Mouse (Mus musculus) limb, embryonic 13.5 days (tissue): Measurements from ENCODE around the gene St3gal2. TPM values are rescaled to one million over a fixed set of nuclear protein-coding genes. Genes with fewer than 3 reads are reported as not detected.
A peak's percentile ranks its signal among the peaks of the same experiment; 100 is the strongest.
"Not testable (repeated sequence)": the region's sequence is repeated elsewhere in the genome, so short reads cannot be mapped to it uniquely, and the experiment has no call there.

ENCODE experiments used
- ATAC-seq: fragments of 200-750 bp; cut with Nextera tagmentation; 2 replicates; pipeline ENCODE4 v1.8.0; 2017; ENCODE audit warnings: low read depth, moderate number of reproducible peaks, moderate TSS enrichment; ENCODE audit not compliant: low FRiP score
- H3K27ac ChIP-seq: fragments of 300-500 bp; sonication (generic); 2 replicates; pipeline ENCODE4 v1.5.1; 2015; ENCODE audit warnings: inconsistent platforms, mild to moderate bottlenecking, moderate library complexity
- H3K27me3 ChIP-seq: fragments of 300-500 bp; sonication (generic); 2 replicates; pipeline ENCODE4 v1.6.1; 2015; ENCODE audit warnings: mild to moderate bottlenecking, inconsistent platforms
- H3K36me3 ChIP-seq: fragments of 300-500 bp; sonication (generic); 2 replicates; pipeline ENCODE4 v1.6.1; 2015; ENCODE audit warnings: inconsistent platforms, mild to moderate bottlenecking, moderate library complexity
- H3K4me1 ChIP-seq: fragments of 300-500 bp; sonication (generic); 2 replicates; pipeline ENCODE4 v1.6.1; 2015; ENCODE audit warnings: inconsistent platforms
- H3K4me2 ChIP-seq: fragments of 300-500 bp; sonication (generic); replicated peaks from 2 replicates; pipeline ENCODE4 v1.6.1; 2015; ENCODE audit warnings: inconsistent platforms, mild to moderate bottlenecking, moderate library complexity
- H3K4me3 ChIP-seq: fragments of 300-500 bp; sonication (generic); 2 replicates; pipeline ENCODE4 v1.5.1; 2015; ENCODE audit warnings: moderate library complexity, mild to moderate bottlenecking, inconsistent platforms
- H3K9ac ChIP-seq: fragments of 300-500 bp; sonication (generic); 2 replicates; pipeline ENCODE4 v1.6.1; 2015; ENCODE audit warnings: mild to moderate bottlenecking, inconsistent platforms
- H3K9me3 ChIP-seq: fragments of 300-500 bp; sonication (generic); 2 replicates; pipeline ENCODE4 v1.6.1; 2016; ENCODE audit warnings: inconsistent platforms
- WGBS: fragments of 180-500 bp; shearing (Covaris S2); methylation state at CpG from one replicate; pipeline ENCODE4 v1.1.7; 2015; 5-methylcytosine and 5-hydroxymethylcytosine counted together
- polyA plus RNA-seq: library from polyadenylated mRNA; unstranded; fragments of >200 nt; fragmentation: Nextera tagmentation; extraction: Ambion mirVana; gene quantifications from 2 replicates; pipeline ENCODE4 v1.2.1, GENCODE M21; 2015

Gene St3gal2
- polyA plus RNA-seq, 1 experiment from 2014 or later = 34.5 TPM

- H3K4me1 ChIP-seq = no peaks in the 10 kb centered on the region
- ATAC-seq = no peak
- no peaks in the 10 kb centered on the region for H3K9me3 ChIP-seq
- no peak overlapping the region for H3K4me2 ChIP-seq
- no peak overlapping the region for H3K9ac ChIP-seq
- H3K27ac ChIP-seq = no peak overlapping the region
- 78% methylated on average over 10 of the region's 10 CpGs for WGBS
- H3K27me3 ChIP-seq = no peaks in the 10 kb centered on the region
- H3K36me3 ChIP-seq = peaks cover 67% of the 10 kb centered on the region
- H3K4me3 ChIP-seq = no peak overlapping the region
Observed at GRCm38 (mm10) chr8:110894851-110895250, 24.9 kb upstream of the St3gal2 start.

DNA sequence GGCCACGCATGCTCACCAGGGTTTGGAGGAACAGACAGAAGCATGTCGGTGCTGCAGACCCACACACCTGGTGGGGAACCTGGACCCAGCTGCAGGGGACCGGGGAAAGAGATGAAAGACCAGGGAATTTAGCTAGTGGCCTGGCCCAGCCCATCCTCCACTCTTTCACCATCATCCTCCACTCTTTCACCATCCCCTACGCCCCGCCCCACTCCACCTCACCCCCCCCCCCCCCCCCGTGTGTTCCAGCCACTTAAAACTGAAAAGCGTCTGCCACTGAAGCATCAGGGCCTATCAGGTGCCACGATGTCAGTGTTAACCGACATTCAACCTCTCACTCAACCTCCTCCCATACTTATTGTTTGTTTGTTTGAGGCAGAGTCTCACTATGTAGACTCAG is 24.5 kb upstream of the St3gal2 start:
- no peak overlapping the region for H3K9ac ChIP-seq
- no peak overlapping the region for H3K27ac ChIP-seq
- no peak overlapping the region for H3K4me3 ChIP-seq
- no peaks in the 10 kb centered on the region for H3K9me3 ChIP-seq
- H3K36me3 ChIP-seq = peaks cover 63% of the 10 kb centered on the region
- no peak overlapping the region for H3K4me2 ChIP-seq
- 84% methylated on average over 9 of the region's 9 CpGs for WGBS
- H3K27me3 ChIP-seq = no peaks in the 10 kb centered on the region
- no peak for ATAC-seq
- H3K4me1 ChIP-seq = no peaks in the 10 kb centered on the region

GRCm38 (mm10) chr8:110895812-110896211 is 23.9 kb upstream of the St3gal2 start:
- Histone ChIP-seq H3K27me3 (no peaks in the 10 kb centered on the region), H3K4me3 (no peak overlapping the region), H3K9ac (no peak overlapping the region), H3K36me3 (peaks cover 57% of the 10 kb centered on the region), H3K9me3 (no peaks in the 10 kb centered on the region), H3K27ac (no peak overlapping the region), H3K4me1 (no peaks in the 10 kb centered on the region), H3K4me2 (no peak overlapping the region)
- WGBS = 91% methylated on average over 13 of the region's 13 CpGs
- ATAC-seq = no peak

- 88% methylated on average over 6 of the region's 6 CpGs for WGBS
- H3K27ac ChIP-seq = no peak overlapping the region
- H3K4me2 ChIP-seq = no peak overlapping the region
- H3K9me3 ChIP-seq = no peaks in the 10 kb centered on the region
- no peak overlapping the region for H3K4me3 ChIP-seq
- peaks cover 3% of the 10 kb centered on the region for H3K4me1 ChIP-seq
- no peaks in the 10 kb centered on the region for H3K27me3 ChIP-seq
- peaks cover 45% of the 10 kb centered on the region for H3K36me3 ChIP-seq
- H3K9ac ChIP-seq = no peak overlapping the region
- no peak for ATAC-seq
Observed at GRCm38 (mm10) chr8:110897495-110897894, 22.2 kb upstream of the St3gal2 start.

GRCm38 (mm10) chr8:110901056-110901455 is 18.7 kb upstream of the St3gal2 start:
- Histone ChIP-seq H3K9me3 (no peaks in the 10 kb centered on the region), H3K36me3 (peaks cover 21% of the 10 kb centered on the region), H3K27ac (no peak overlapping the region), H3K4me1 (peaks cover 3% of the 10 kb centered on the region), H3K27me3 (no peaks in the 10 kb centered on the region), H3K9ac (no peak overlapping the region), H3K4me3 (no peak overlapping the region), H3K4me2 (peak overlapping the region; percentile 66; the same call in 1 of the 2 replicates)
- 75% methylated on average over 3 of the region's 3 CpGs for whole genome bisulfite sequencing
- ATAC-seq = no peak

GRCm38 (mm10) chr8:110901839-110902578 is 17.7 kb upstream of the St3gal2 start, which contains the start of gene Fuk:
Gene Fuk (minus strand): TSS chr8:110902488.
- Histone ChIP-seq H3K4me2 (peak within 1 kb of the TSS; percentile 66), H3K9me3 (no peaks in the 10 kb centered on the region), H3K27ac (no peak within 1 kb of the TSS), H3K36me3 (peaks cover 21% of the 10 kb centered on the region), H3K9ac (peak within 1 kb of the TSS; percentile 83), H3K4me3 (peak within 1 kb of the TSS; percentile 64), H3K4me1 (peaks cover 3% of the 10 kb centered on the region), H3K27me3 (no peaks in the 10 kb centered on the region)
- WGBS = 2% methylated on average over 30 of the region's 30 CpGs
- peak; percentile 98 for ATAC-seq

GRCm38 (mm10) chr8:110902579-110902965 is 17.1 kb upstream of the St3gal2 start:
- Histone ChIP-seq H3K4me2 (peak overlapping the region; percentile 66), H3K27ac (no peak overlapping the region), H3K36me3 (peaks cover 20% of the 10 kb centered on the region), H3K4me3 (peak overlapping the region; percentile 64), H3K4me1 (peaks cover 3% of the 10 kb centered on the region), H3K9ac (no peak overlapping the region), H3K9me3 (no peaks in the 10 kb centered on the region), H3K27me3 (no peaks in the 10 kb centered on the region)
- 68% methylated on average over 2 of the region's 2 CpGs for WGBS
- ATAC-seq = 0 out of 2 replicates have a peak, but pooled peaks have one; percentile 16

GRCm38 (mm10) chr8:110905404-110905803 is 14.3 kb upstream of the St3gal2 start:
- H3K9me3 ChIP-seq = no peaks in the 10 kb centered on the region
- no peaks in the 10 kb centered on the region for H3K36me3 ChIP-seq
- H3K4me2 ChIP-seq = no peak overlapping the region
- WGBS = 89% methylated on average over 6 of the region's 6 CpGs
- no peak overlapping the region for H3K4me3 ChIP-seq
- H3K9ac ChIP-seq = no peak overlapping the region
- H3K4me1 ChIP-seq = peaks cover 3% of the 10 kb centered on the region
- H3K27me3 ChIP-seq = no peaks in the 10 kb centered on the region
- ATAC-seq = no peak
- H3K27ac ChIP-seq = no peak overlapping the region

GRCm38 (mm10) chr8:110906682-110907081 is 13.0 kb upstream of the St3gal2 start:
- WGBS = 87% methylated on average over 1 of the region's 1 CpGs
- H3K4me3 ChIP-seq = no peak overlapping the region
- peaks cover under 1% of the 10 kb centered on the region; the same call in 1 of the 2 replicates for H3K4me1 ChIP-seq
- no peaks in the 10 kb centered on the region for H3K9me3 ChIP-seq
- no peak overlapping the region for H3K4me2 ChIP-seq
- H3K36me3 ChIP-seq = no peaks in the 10 kb centered on the region
- no peak for ATAC-seq
- no peaks in the 10 kb centered on the region for H3K27me3 ChIP-seq
- H3K27ac ChIP-seq = no peak overlapping the region
- no peak overlapping the region for H3K9ac ChIP-seq

- H3K4me2 ChIP-seq, H3K4me1 ChIP-seq, ATAC-seq: not testable (repeated sequence)
Observed at GRCm38 (mm10) chr8:110909850-110910249, 9.9 kb upstream of the St3gal2 start.

DNA sequence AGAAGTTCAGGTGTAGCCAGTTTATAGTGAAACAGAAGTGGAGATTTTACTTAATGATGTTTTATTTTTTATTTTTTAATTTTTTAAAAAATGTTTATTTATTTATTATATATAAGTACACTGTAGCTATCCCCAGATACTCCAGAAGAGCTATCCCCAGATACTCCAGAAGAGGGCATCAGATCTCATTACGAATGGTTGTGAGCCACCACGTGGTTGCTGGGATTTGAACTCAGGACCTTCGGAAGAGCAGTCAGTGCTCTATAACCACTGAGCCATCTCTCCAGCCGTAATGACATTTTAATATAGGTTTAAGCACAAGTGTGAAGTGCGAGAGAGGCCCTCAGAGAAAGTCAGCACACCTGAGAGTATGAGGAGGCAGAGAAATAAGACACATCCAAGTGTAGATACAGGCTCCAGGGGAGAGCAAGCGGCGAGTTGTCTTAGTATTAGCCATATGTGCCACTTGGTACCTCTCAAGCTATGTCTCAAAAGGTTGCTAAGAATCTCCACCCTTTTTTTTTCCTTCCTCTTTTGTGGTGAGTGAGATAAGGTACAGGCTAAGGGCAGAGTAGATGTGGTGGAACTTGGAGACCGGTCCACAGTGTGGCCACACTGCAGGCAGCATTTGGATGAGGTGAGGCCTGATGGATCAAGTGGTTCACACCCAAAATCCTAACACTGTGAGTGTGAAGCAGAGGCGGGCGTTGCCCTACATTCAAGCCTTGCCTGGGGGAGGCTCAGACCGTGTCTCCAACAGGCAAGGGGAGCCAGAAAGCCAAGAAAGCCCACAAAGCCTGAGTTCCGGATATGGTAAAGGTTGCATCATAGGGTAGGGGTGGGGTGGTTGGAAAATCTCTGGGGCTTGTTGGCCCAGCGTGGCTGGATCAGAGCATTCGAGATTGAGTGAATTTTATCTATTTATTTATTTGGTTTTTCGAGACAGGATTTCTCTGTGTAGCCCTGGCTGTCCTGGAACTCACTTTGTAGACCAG is 7.8 kb upstream of the St3gal2 start:
- Histone ChIP-seq H3K27ac (no peak overlapping the region), H3K9me3 (no peaks in the 10 kb centered on the region), H3K4me1 (no peaks in the 10 kb centered on the region), H3K36me3 (no peaks in the 10 kb centered on the region), H3K9ac (no peak overlapping the region), H3K27me3 (no peaks in the 10 kb centered on the region), H3K4me2 (no peak overlapping the region), H3K4me3 (no peak overlapping the region)
- WGBS = 84% methylated on average over 15 of the region's 15 CpGs
- no peak for ATAC-seq

More at GRCm38 (mm10) chr8:110909850-110910249, 9.9 kb upstream of the St3gal2 start:
- H3K27me3 ChIP-seq, H3K36me3 ChIP-seq, H3K4me3 ChIP-seq, H3K9me3 ChIP-seq, H3K9ac ChIP-seq, H3K27ac ChIP-seq: not testable (repeated sequence)

- WGBS = 78% methylated on average over 2 of the region's 2 CpGs
- no peak overlapping the region for H3K27ac ChIP-seq
- H3K36me3 ChIP-seq = 0 out of 2 replicates have a peak, but pooled peaks cover under 1% of the 10 kb centered on the region
- peaks cover 26% of the 10 kb centered on the region for H3K4me1 ChIP-seq
- no peak overlapping the region for H3K4me2 ChIP-seq
- no peaks in the 10 kb centered on the region for H3K9me3 ChIP-seq
- H3K9ac ChIP-seq = no peak overlapping the region
- no peaks in the 10 kb centered on the region for H3K27me3 ChIP-seq
- no peak overlapping the region for H3K4me3 ChIP-seq
- no peak for ATAC-seq
Observed at GRCm38 (mm10) chr8:110917415-110917814, 2.3 kb upstream of the St3gal2 start.
